In genomic region chr2:112215977-112216376, GRCm38 (mm10) we compare ENCODE assay signal across 9 mouse cellular contexts. TPM values are rescaled to one million over a fixed set of nuclear protein-coding genes. Genes with fewer than 3 reads are reported as not detected.
DNase-seq lines count a peak whose midpoint lies in the region; ATAC-seq lines count a peak whose summit lies in the region.
"Had no signal": no experiment of that assay in that cellular context is flagged by ENCODE, and none has a peak within 500 bp of the region (broad histone marks: within the 10 kb centered on the region; RNA-seq: fewer than 3 reads in every experiment).

No protein-coding gene starts in this region.

- no peaks in the 10 kb centered on the region for H3K27me3 ChIP-seq in forebrain, embryonic 16.5 days (replicated peaks; ENCODE audit: control insufficient read depth, insufficient read depth, low read length)

- no peak overlapping the region for H3K4me2 ChIP-seq in forebrain, embryonic 16.5 days (ENCODE audit: low read length)

- ATAC-seq in forebrain, embryonic 16.5 days = peak; percentile 63
- ATAC-seq in megakaryocyte-erythroid progenitor cell, adult 5-6 weeks (replicated peaks; ENCODE audit: low FRiP score, low TSS enrichment, poor library complexity, severe bottlenecking) = peak; percentile 89

- H3K4me3 ChIP-seq in forebrain, embryonic 16.5 days (replicated peaks; ENCODE audit: low read length) = no peak overlapping the region

- WGBS in forebrain, embryonic 16.5 days = 3% methylated on average over 1 of the region's 1 CpGs

- H3K27ac ChIP-seq in forebrain, embryonic 16.5 days (ENCODE audit: low read length) = no peak overlapping the region

- DNase-seq in cerebellum, postnatal 14 days = peak; percentile 28 to 40
- no peak for DNase-seq in cerebellum, adult 8-10 months
- peak; percentile 24 to 28 for DNase-seq in right cerebral cortex, adult 2 months (ENCODE audit: low spot score in 2 of 2)
- no peak for DNase-seq in right cerebral cortex, postnatal 36 days (ENCODE audit: low spot score in 2 of 2)
- DNase-seq in adrenal gland, postnatal 10 days = no peak
- no peak for DNase-seq in layer of hippocampus, postnatal 36 days

- no peaks in the 10 kb centered on the region for H3K36me3 ChIP-seq in forebrain, embryonic 16.5 days (ENCODE audit: control insufficient read depth, insufficient read depth)

- no peaks in the 10 kb centered on the region for H3K9me3 ChIP-seq in forebrain, embryonic 16.5 days (ENCODE audit: control insufficient read depth, low read length)

- no peak overlapping the region for H3K9ac ChIP-seq in forebrain, embryonic 16.5 days (replicated peaks; ENCODE audit: low read depth, low read length)

- no peaks in the 10 kb centered on the region for H3K4me1 ChIP-seq in forebrain, embryonic 16.5 days (replicated peaks; ENCODE audit: control insufficient read depth, insufficient read depth, low read length)

RNA-seq across cellular contexts. Expression of gene Lpcat4, which starts 23.3 kb away (rescaled TPM):
- polyA plus RNA-seq in forebrain, embryonic 16.5 days (2015; fragmentation: Nextera tagmentation; extraction: Ambion mirVana) = 13.3 and 15.9 TPM in 2 replicates
- 2.4 and 3.4 TPM in 2 replicates for total RNA-seq in megakaryocyte-erythroid progenitor cell, adult 5-6 weeks (2014; fragmentation: Nextera tagmentation)
- 8.5 TPM in 1 of 2 replicates, not detected in the other for total RNA-seq in megakaryocyte-erythroid progenitor cell, adult 5-6 weeks (2017)
- total RNA-seq in adrenal gland, postnatal 10 days (2021) = 1 to 10 TPM; 8.4 to 9.5 TPM
- total RNA-seq in layer of hippocampus, postnatal 36 days (2021) = 10 to 100 TPM; 76.7 to 82.7 TPM

RNA-seq across cellular contexts. Expression of gene Nutm1, which starts 43.1 kb away (rescaled TPM):
- not detected in 2 replicates for polyA plus RNA-seq in forebrain, embryonic 16.5 days (2015; fragmentation: Nextera tagmentation; extraction: Ambion mirVana)
- total RNA-seq in megakaryocyte-erythroid progenitor cell, adult 5-6 weeks (2014; fragmentation: Nextera tagmentation) = not detected in 2 replicates
- total RNA-seq in megakaryocyte-erythroid progenitor cell, adult 5-6 weeks (2017) = 0.42 TPM in 1 of 2 replicates, not detected in the other
- total RNA-seq in adrenal gland, postnatal 10 days (2021) = not detected
- not detected for total RNA-seq in layer of hippocampus, postnatal 36 days (2021)
- polyA plus RNA-seq: heart, embryonic 16.5 days had no signal

RNA-seq across cellular contexts. Expression of gene Nop10, which starts 45.7 kb away (rescaled TPM):
- 157 and 169 TPM in 2 replicates for polyA plus RNA-seq in forebrain, embryonic 16.5 days (2015; fragmentation: Nextera tagmentation; extraction: Ambion mirVana)
- 165 and 205 TPM in 2 replicates for total RNA-seq in megakaryocyte-erythroid progenitor cell, adult 5-6 weeks (2014; fragmentation: Nextera tagmentation)
- 238 and 272 TPM in 2 replicates for total RNA-seq in megakaryocyte-erythroid progenitor cell, adult 5-6 weeks (2017)
- total RNA-seq in adrenal gland, postnatal 10 days (2021) = 100 to 1,000 TPM; 121 to 126 TPM
- total RNA-seq in layer of hippocampus, postnatal 36 days (2021) = 10 to 100 TPM; 52.2 to 54.7 TPM

RNA-seq across cellular contexts. Expression of gene Slc12a6, which starts 49.6 kb away (rescaled TPM):
- 18.5 and 20.1 TPM in 2 replicates for polyA plus RNA-seq in forebrain, embryonic 16.5 days (2015; fragmentation: Nextera tagmentation; extraction: Ambion mirVana)
- total RNA-seq in megakaryocyte-erythroid progenitor cell, adult 5-6 weeks (2014; fragmentation: Nextera tagmentation) = 44.5 and 62.2 TPM in 2 replicates
- total RNA-seq in megakaryocyte-erythroid progenitor cell, adult 5-6 weeks (2017) = 41.3 and 53.0 TPM in 2 replicates
- total RNA-seq in adrenal gland, postnatal 10 days (2021) = 10 to 100 TPM; 33.1 to 43.7 TPM
- 100 to 1,000 TPM; 107 to 114 TPM for total RNA-seq in layer of hippocampus, postnatal 36 days (2021)

RNA-seq across cellular contexts. Expression of gene Gm21985, which starts 50.1 kb away (rescaled TPM):
- not detected in 2 replicates for polyA plus RNA-seq in forebrain, embryonic 16.5 days (2015; fragmentation: Nextera tagmentation; extraction: Ambion mirVana)
- 0.74 and 2.5 TPM in 2 replicates for total RNA-seq in megakaryocyte-erythroid progenitor cell, adult 5-6 weeks (2014; fragmentation: Nextera tagmentation)
- total RNA-seq in megakaryocyte-erythroid progenitor cell, adult 5-6 weeks (2017) = 1.6 TPM in 1 of 2 replicates, not detected in the other
- under 1 TPM in 1 of 2 experiments, not detected in 1; 0.54 TPM for total RNA-seq in adrenal gland, postnatal 10 days (2021)
- total RNA-seq in layer of hippocampus, postnatal 36 days (2021) = under 1 TPM; 0.73 to 0.80 TPM
- polyA plus RNA-seq: heart, embryonic 16.5 days had no signal

Comparison
In these comparisons a context has a peak if more than half of its experiments do, and no peak if none do; other contexts are left out.
1. DNase-seq: peak in cerebellum, postnatal 14 days (2 of 2) and right cerebral cortex, adult 2 months (2 of 2); none in cerebellum, adult 8-10 months (single experiment), right cerebral cortex, postnatal 36 days (0 of 2), adrenal gland, postnatal 10 days (single experiment) and layer of hippocampus, postnatal 36 days (0 of 2).
2. RNA of gene Lpcat4, which starts 23.3 kb away (total RNA-seq): 76.7 to 82.7 TPM in layer of hippocampus, postnatal 36 days; 8.4 to 9.5 TPM in adrenal gland, postnatal 10 days and 2.4 to 8.5 TPM in megakaryocyte-erythroid progenitor cell, adult 5-6 weeks; every median in the first group is over 4 times any median in the second.